Mouse (Mus musculus) layer of hippocampus, adult 9-11 months (tissue): ENCODE data around the gene Gnat3.
"Not testable (repeated sequence)": the region's sequence is repeated elsewhere in the genome, so short reads cannot be mapped to it uniquely, and the experiment has no call there.

Experiments
- DNase-seq: peaks from one replicate; pipeline ENCODE4 v3.0.0; 2022

The Gnat3 gene

GRCm38 (mm10) chr5:17962249-17962648 lies at the start of gene Gnat3:
Gene Gnat3, plus strand, starts transcription at chr5:17962549.
- no peak for DNase-seq

GRCm38 (mm10) chr5:17918966-17919365 lies 43.4 kb upstream of the Gnat3 start:
- no peak for DNase-seq

- no peak for DNase-seq
These were observed 38.7 kb upstream of the Gnat3 start for GRCm38 (mm10) chr5:17923648-17924047.

GRCm38 (mm10) chr5:17924085-17924518 lies 38.2 kb upstream of the Gnat3 start:
- no peak for DNase-seq

- DNase-seq: no peak
These were observed 33.9 kb upstream of the Gnat3 start for GRCm38 (mm10) chr5:17928471-17928870.

- no peak for DNase-seq
These were observed 33.3 kb upstream of the Gnat3 start for GRCm38 (mm10) chr5:17929006-17929567.

- not testable (repeated sequence) for DNase-seq
These were observed 30.8 kb upstream of the Gnat3 start for GRCm38 (mm10) chr5:17931588-17931987.

GRCm38 (mm10) chr5:17934501-17934900 lies 27.8 kb upstream of the Gnat3 start:
- DNase-seq: no peak

- DNase-seq: no peak
These were observed 24.0 kb upstream of the Gnat3 start for GRCm38 (mm10) chr5:17938170-17938939.

GRCm38 (mm10) chr5:17956468-17956867 lies 5.9 kb upstream of the Gnat3 start:
- no peak for DNase-seq

GRCm38 (mm10) chr5:17969704-17970390 lies 7.5 kb downstream of the Gnat3 start:
- DNase-seq: no peak

- no peak for DNase-seq
These were observed 8.0 kb downstream of the Gnat3 start for GRCm38 (mm10) chr5:17970391-17970730.

- no peak for DNase-seq
These were observed 18.3 kb downstream of the Gnat3 start for GRCm38 (mm10) chr5:17980501-17981121.

- no peak for DNase-seq
These were observed 20.4 kb downstream of the Gnat3 start for GRCm38 (mm10) chr5:17982770-17983169.

- no peak for DNase-seq
These were observed 22.2 kb downstream of the Gnat3 start for GRCm38 (mm10) chr5:17984522-17984921.

GRCm38 (mm10) chr5:17986611-17987010 lies 24.3 kb downstream of the Gnat3 start:
- DNase-seq: no peak

- DNase-seq: no peak
These were observed 28.3 kb downstream of the Gnat3 start for GRCm38 (mm10) chr5:17990618-17991017.

GRCm38 (mm10) chr5:17999570-17999969 lies 37.2 kb downstream of the Gnat3 start:
- no peak for DNase-seq

GRCm38 (mm10) chr5:18000185-18000584 lies 37.8 kb downstream of the Gnat3 start:
- DNase-seq: no peak

- no peak for DNase-seq
These were observed 39.3 kb downstream of the Gnat3 start for GRCm38 (mm10) chr5:18001646-18002045.

GRCm38 (mm10) chr5:18003675-18004074 lies 41.3 kb downstream of the Gnat3 start:
- DNase-seq: no peak

GRCm38 (mm10) chr5:18004824-18005611 lies 42.7 kb downstream of the Gnat3 start:
- no peak for DNase-seq

- DNase-seq: no peak
These were observed 43.8 kb downstream of the Gnat3 start for GRCm38 (mm10) chr5:18006157-18006556.
